Mouse (Mus musculus): ENCODE results near the gene Ppp1cb. TPM values are rescaled to one million over a fixed set of nuclear protein-coding genes. Genes with fewer than 3 reads are reported as not detected.

The Ppp1cb gene
- 510 and 585 TPM in 2 replicates for polyA plus RNA-seq (2012; ENCODE audit: insufficient read depth, insufficient read length, missing spikeins)

- Histone ChIP-seq H3K4me3 (ENCODE audit: insufficient read depth, low read depth, low read length) (peak within 1 kb of the TSS; percentile 98), H3K4me1 (ENCODE audit: control insufficient read depth, insufficient read depth, insufficient read length, low read length) (peaks cover 6% of the 10 kb centered on the region), H3K27ac (replicated peaks; ENCODE audit: low read depth, low read length) (peak within 1 kb of the TSS; percentile 95)
Observed at GRCm38 (mm10) chr5:32458408-32459143, at the start of gene Ppp1cb. Gene Ppp1cb (plus strand): TSS chr5:32458843.

- peak overlapping the region; percentile 49 for H3K27ac ChIP-seq (replicated peaks; ENCODE audit: low read depth, low read length)
- H3K4me3 ChIP-seq (ENCODE audit: insufficient read depth, low read depth, low read length), result no peak overlapping the region
- peaks cover 47% of the 10 kb centered on the region for H3K4me1 ChIP-seq (ENCODE audit: control insufficient read depth, insufficient read depth, insufficient read length, low read length)
Observed at GRCm38 (mm10) chr5:32409747-32410146, 48.9 kb upstream of the Ppp1cb start.

GRCm38 (mm10) chr5:32410954-32411688, 47.5 kb upstream of the Ppp1cb start:
- H3K4me3 ChIP-seq (ENCODE audit: insufficient read depth, low read depth, low read length), result no peak overlapping the region
- H3K27ac ChIP-seq (replicated peaks; ENCODE audit: low read depth, low read length), result peak overlapping the region; percentile 1; the same call in 1 of the 2 replicates
- peaks cover 51% of the 10 kb centered on the region for H3K4me1 ChIP-seq (ENCODE audit: control insufficient read depth, insufficient read depth, insufficient read length, low read length)

GRCm38 (mm10) chr5:32412186-32412950, 46.3 kb upstream of the Ppp1cb start:
- H3K4me1 ChIP-seq (ENCODE audit: control insufficient read depth, insufficient read depth, insufficient read length, low read length), result peaks cover 51% of the 10 kb centered on the region
- H3K4me3 ChIP-seq (ENCODE audit: insufficient read depth, low read depth, low read length), result no peak overlapping the region
- peak overlapping the region; percentile 78 for H3K27ac ChIP-seq (replicated peaks; ENCODE audit: low read depth, low read length)

- no peak overlapping the region for H3K4me3 ChIP-seq (ENCODE audit: insufficient read depth, low read depth, low read length)
- peak overlapping the region; percentile 78 for H3K27ac ChIP-seq (replicated peaks; ENCODE audit: low read depth, low read length)
- peaks cover 56% of the 10 kb centered on the region for H3K4me1 ChIP-seq (ENCODE audit: control insufficient read depth, insufficient read depth, insufficient read length, low read length)
Observed at GRCm38 (mm10) chr5:32413083-32413482, 45.6 kb upstream of the Ppp1cb start.

GRCm38 (mm10) chr5:32413569-32413968, 45.1 kb upstream of the Ppp1cb start:
- peak overlapping the region; percentile 55 for H3K27ac ChIP-seq (replicated peaks; ENCODE audit: low read depth, low read length)
- no peak overlapping the region for H3K4me3 ChIP-seq (ENCODE audit: insufficient read depth, low read depth, low read length)
- H3K4me1 ChIP-seq (ENCODE audit: control insufficient read depth, insufficient read depth, insufficient read length, low read length), result peaks cover 55% of the 10 kb centered on the region

- Histone ChIP-seq H3K27ac (replicated peaks; ENCODE audit: low read depth, low read length) (no peak overlapping the region), H3K4me1 (ENCODE audit: control insufficient read depth, insufficient read depth, insufficient read length, low read length) (peaks cover 46% of the 10 kb centered on the region), H3K4me3 (ENCODE audit: insufficient read depth, low read depth, low read length) (no peak overlapping the region)
Observed at GRCm38 (mm10) chr5:32414461-32414985, 44.1 kb upstream of the Ppp1cb start.

GRCm38 (mm10) chr5:32415554-32415953, 43.1 kb upstream of the Ppp1cb start:
- Histone ChIP-seq H3K4me1 (ENCODE audit: control insufficient read depth, insufficient read depth, insufficient read length, low read length) (peaks cover 39% of the 10 kb centered on the region), H3K27ac (replicated peaks; ENCODE audit: low read depth, low read length) (no peak overlapping the region), H3K4me3 (ENCODE audit: insufficient read depth, low read depth, low read length) (no peak overlapping the region)

- Histone ChIP-seq H3K27ac (replicated peaks; ENCODE audit: low read depth, low read length) (peak overlapping the region; percentile 28), H3K4me1 (ENCODE audit: control insufficient read depth, insufficient read depth, insufficient read length, low read length) (peaks cover 28% of the 10 kb centered on the region), H3K4me3 (ENCODE audit: insufficient read depth, low read depth, low read length) (no peak overlapping the region)
Observed at GRCm38 (mm10) chr5:32416881-32417280, 41.8 kb upstream of the Ppp1cb start.

- Histone ChIP-seq H3K4me3 (ENCODE audit: insufficient read depth, low read depth, low read length) (no peak overlapping the region), H3K4me1 (ENCODE audit: control insufficient read depth, insufficient read depth, insufficient read length, low read length) (peaks cover 5% of the 10 kb centered on the region; the same call in 1 of the 2 replicates), H3K27ac (replicated peaks; ENCODE audit: low read depth, low read length) (no peak overlapping the region)
Observed at GRCm38 (mm10) chr5:32422081-32422589, 36.5 kb upstream of the Ppp1cb start.

GRCm38 (mm10) chr5:32423339-32424046, 35.1 kb upstream of the Ppp1cb start:
- Histone ChIP-seq H3K4me1 (ENCODE audit: control insufficient read depth, insufficient read depth, insufficient read length, low read length) (no peaks in the 10 kb centered on the region), H3K27ac (replicated peaks; ENCODE audit: low read depth, low read length) (no peak overlapping the region), H3K4me3 (ENCODE audit: insufficient read depth, low read depth, low read length) (no peak overlapping the region)

GRCm38 (mm10) chr5:32424464-32424863, 34.2 kb upstream of the Ppp1cb start:
- H3K27ac ChIP-seq (replicated peaks; ENCODE audit: low read depth, low read length), result no peak overlapping the region
- H3K4me1 ChIP-seq (ENCODE audit: control insufficient read depth, insufficient read depth, insufficient read length, low read length), result no peaks in the 10 kb centered on the region
- no peak overlapping the region for H3K4me3 ChIP-seq (ENCODE audit: insufficient read depth, low read depth, low read length)

- Histone ChIP-seq H3K4me1 (ENCODE audit: control insufficient read depth, insufficient read depth, insufficient read length, low read length) (no peaks in the 10 kb centered on the region), H3K4me3 (ENCODE audit: insufficient read depth, low read depth, low read length) (no peak overlapping the region), H3K27ac (replicated peaks; ENCODE audit: low read depth, low read length) (no peak overlapping the region)
Observed at GRCm38 (mm10) chr5:32425485-32426171, 33.0 kb upstream of the Ppp1cb start.

- Histone ChIP-seq H3K4me1 (ENCODE audit: control insufficient read depth, insufficient read depth, insufficient read length, low read length) (no peaks in the 10 kb centered on the region), H3K27ac (replicated peaks; ENCODE audit: low read depth, low read length) (no peak overlapping the region), H3K4me3 (ENCODE audit: insufficient read depth, low read depth, low read length) (no peak overlapping the region)
Observed at GRCm38 (mm10) chr5:32430399-32430798, 28.2 kb upstream of the Ppp1cb start.

Measured in brown adipose tissue, adult 24 weeks (tissue).